Mouse (Mus musculus): Measurements from ENCODE around the gene Slk. TPM values are rescaled to one million over a fixed set of nuclear protein-coding genes. Genes with fewer than 3 reads are reported as not detected.

The Slk gene
- polyA plus RNA-seq (2015; fragmentation: Nextera tagmentation; extraction: Ambion mirVana), result 12.0 and 12.2 TPM in 2 replicates

- Histone ChIP-seq H3K9me3 (replicated peaks) (no peaks in the 10 kb centered on the region), H3K36me3 (no peaks in the 10 kb centered on the region), H3K27ac (peak within 1 kb of the TSS; percentile 99), H3K4me1 (peaks cover 25% of the 10 kb centered on the region), H3K27me3 (no peaks in the 10 kb centered on the region), H3K4me2 (peak within 1 kb of the TSS; percentile 75), H3K9ac (peak within 1 kb of the TSS; percentile 93), H3K4me3 (replicated peaks) (peak within 1 kb of the TSS; percentile 86)
- under 1% methylated on average over 67 of the region's 83 CpGs for WGBS
- peak; percentile 91 for ATAC-seq (replicated peaks; ENCODE audit: low FRiP score)
Measured at GRCm38 (mm10) chr19:47579225-47579787, at the start of gene Slk. TSS of gene Slk (plus strand) at chr19:47579678.

DNA sequence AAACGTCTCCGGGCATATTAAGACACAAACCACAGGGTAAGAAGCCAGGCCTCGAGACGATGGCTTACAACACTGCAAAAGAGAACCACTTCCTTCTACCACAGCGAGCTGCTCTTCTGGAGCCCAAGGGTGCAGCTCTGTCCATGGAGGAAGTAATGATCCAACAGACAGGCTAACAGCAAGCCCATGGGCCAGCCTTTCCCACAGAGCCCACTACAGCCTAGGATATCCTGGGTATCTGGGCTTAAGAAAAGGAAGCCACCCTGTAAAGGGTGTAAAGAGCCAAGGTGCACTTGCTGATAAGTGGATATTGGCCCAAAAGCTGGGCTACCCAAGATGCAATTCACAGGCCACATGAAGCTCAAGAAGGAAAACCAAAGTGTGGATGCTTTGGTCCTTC, 48.2 kb upstream of the Slk start:
- no peaks in the 10 kb centered on the region for H3K27me3 ChIP-seq
- no peak for ATAC-seq (replicated peaks; ENCODE audit: low FRiP score)
- H3K27ac ChIP-seq, result no peak overlapping the region
- no peak overlapping the region for H3K4me2 ChIP-seq
- WGBS, result 85% methylated on average over 5 of the region's 5 CpGs
- H3K4me1 ChIP-seq, result peaks cover 22% of the 10 kb centered on the region
- H3K9me3 ChIP-seq (replicated peaks), result no peaks in the 10 kb centered on the region
- H3K4me3 ChIP-seq (replicated peaks), result no peak overlapping the region
- H3K36me3 ChIP-seq, result peaks cover 39% of the 10 kb centered on the region
- H3K9ac ChIP-seq, result no peak overlapping the region

GRCm38 (mm10) chr19:47532449-47532848, 47.0 kb upstream of the Slk start:
- Histone ChIP-seq H3K4me1 (peaks cover 23% of the 10 kb centered on the region), H3K4me3 (replicated peaks) (no peak overlapping the region), H3K4me2 (no peak overlapping the region), H3K9me3 (replicated peaks) (no peaks in the 10 kb centered on the region), H3K27ac (no peak overlapping the region), H3K9ac (no peak overlapping the region), H3K36me3 (peaks cover 30% of the 10 kb centered on the region), H3K27me3 (no peaks in the 10 kb centered on the region)
- no peak for ATAC-seq (replicated peaks; ENCODE audit: low FRiP score)
- WGBS, result 91% methylated on average over 3 of the region's 3 CpGs

DNA sequence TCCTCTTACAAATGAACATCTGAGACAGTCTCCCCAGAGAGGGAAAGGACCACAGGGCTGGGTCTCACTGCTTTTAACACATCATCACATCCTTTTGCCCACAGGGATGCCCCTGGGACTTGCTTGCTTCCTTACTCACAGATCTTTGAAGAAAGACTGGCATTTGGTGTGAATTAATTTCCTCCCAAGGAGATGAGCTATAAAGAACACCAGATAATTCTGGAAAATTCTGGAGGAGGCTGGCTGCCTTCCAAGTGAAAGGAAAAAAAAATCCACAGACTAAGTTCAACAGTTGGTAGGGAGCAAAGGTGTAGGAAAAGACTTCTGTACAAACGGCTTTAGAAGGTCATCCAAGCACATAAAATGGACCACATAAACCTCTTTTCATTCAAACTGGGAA, 45.3 kb upstream of the Slk start:
- Histone ChIP-seq H3K27me3 (no peaks in the 10 kb centered on the region), H3K4me1 (peaks cover 33% of the 10 kb centered on the region), H3K27ac (no peak overlapping the region), H3K9ac (no peak overlapping the region), H3K36me3 (peaks cover 28% of the 10 kb centered on the region), H3K9me3 (replicated peaks) (no peaks in the 10 kb centered on the region), H3K4me2 (no peak overlapping the region), H3K4me3 (replicated peaks) (no peak overlapping the region)
- WGBS, result 40% methylated on average over 1 of the region's 1 CpGs
- ATAC-seq (replicated peaks; ENCODE audit: low FRiP score), result no peak

DNA sequence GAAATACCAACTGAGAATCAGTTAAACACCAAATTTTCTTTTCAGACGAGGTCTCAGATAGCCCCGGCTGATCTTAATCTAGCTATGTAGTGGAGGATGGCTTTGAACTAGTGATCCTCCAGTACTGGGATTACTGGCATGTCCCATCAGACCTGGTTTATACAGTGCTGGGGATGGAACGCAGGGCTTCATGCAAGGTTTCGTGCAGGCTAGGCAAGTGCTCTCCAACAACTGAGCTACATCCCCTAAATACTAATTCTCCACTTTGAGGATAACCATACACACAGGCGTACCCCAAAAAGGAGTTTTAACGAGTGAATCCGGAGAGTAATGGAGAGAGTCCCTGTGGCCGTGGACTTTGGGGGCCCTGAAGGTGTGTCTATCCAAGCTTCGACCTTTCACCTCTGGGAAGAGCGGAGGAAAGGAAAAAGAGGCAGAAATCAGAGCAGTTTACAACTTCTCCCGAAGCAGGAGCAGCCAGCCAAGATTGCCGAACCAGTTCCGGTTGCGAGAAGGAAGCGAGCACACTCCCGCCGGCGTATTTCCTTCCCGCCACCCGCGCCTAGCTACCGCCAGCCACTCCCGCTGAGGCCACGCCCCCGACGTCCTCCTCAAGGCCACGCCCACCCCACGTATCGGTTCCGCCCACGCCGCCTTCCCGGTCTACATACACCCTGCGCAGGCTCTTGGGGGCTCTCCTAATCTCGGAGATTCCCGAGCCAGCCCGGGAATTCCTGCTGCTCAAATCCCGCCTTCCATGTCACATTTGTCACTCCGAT, 42.8 kb upstream of the Slk start:
- Histone ChIP-seq H3K36me3 (peaks cover 16% of the 10 kb centered on the region), H3K9me3 (replicated peaks) (no peaks in the 10 kb centered on the region), H3K4me2 (peak overlapping the region; percentile 63), H3K4me1 (peaks cover 35% of the 10 kb centered on the region), H3K4me3 (replicated peaks) (peak overlapping the region; percentile 58), H3K27me3 (no peaks in the 10 kb centered on the region), H3K9ac (peak overlapping the region; percentile 49), H3K27ac (peak overlapping the region; percentile 92)
- 3% methylated on average over 39 of the region's 39 CpGs for WGBS
- peak; percentile 96 for ATAC-seq (replicated peaks; ENCODE audit: low FRiP score)

DNA sequence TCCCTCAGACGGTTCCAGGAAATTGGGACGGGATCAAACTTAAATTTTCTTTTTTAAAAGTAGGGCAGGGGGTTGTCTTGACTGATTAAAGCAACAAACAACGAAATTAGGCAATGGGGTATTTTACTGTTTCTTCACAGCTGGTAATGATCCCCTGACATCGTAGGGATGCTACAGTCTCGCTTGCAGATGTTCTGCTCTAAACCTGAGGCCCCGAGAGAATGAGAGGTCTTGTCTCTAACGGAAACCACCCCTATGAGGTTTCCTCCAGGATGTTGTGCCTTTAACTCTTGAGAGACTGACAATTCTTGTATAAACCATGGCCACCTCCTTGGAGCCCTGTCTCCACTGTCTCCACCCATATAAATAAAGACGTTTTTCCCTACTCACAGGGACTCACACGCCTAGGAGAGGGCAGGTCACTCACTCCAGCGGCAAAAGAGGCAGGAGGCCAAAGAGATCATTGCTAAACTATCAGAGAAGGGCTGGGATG, 42.1 kb upstream of the Slk start, which contains the start of gene Stn1:
Stn1 (minus strand) TSS at position 208 of the 493 bp plus-strand sequence.
- ATAC-seq (replicated peaks; ENCODE audit: low FRiP score), result peak; percentile 19
- Histone ChIP-seq H3K9me3 (replicated peaks) (no peaks in the 10 kb centered on the region), H3K27ac (peak within 1 kb of the TSS; percentile 92), H3K9ac (peak within 1 kb of the TSS; percentile 49), H3K4me1 (peaks cover 35% of the 10 kb centered on the region), H3K27me3 (no peaks in the 10 kb centered on the region), H3K36me3 (peaks cover 16% of the 10 kb centered on the region), H3K4me2 (peak within 1 kb of the TSS; percentile 63), H3K4me3 (replicated peaks) (peak within 1 kb of the TSS; percentile 58)
- 2% methylated on average over 10 of the region's 10 CpGs for WGBS

GRCm38 (mm10) chr19:47537879-47538278, 41.6 kb upstream of the Slk start:
- H3K27me3 ChIP-seq, result no peaks in the 10 kb centered on the region
- no peak overlapping the region for H3K9ac ChIP-seq
- H3K27ac ChIP-seq, result peak overlapping the region; percentile 92
- ATAC-seq (replicated peaks; ENCODE audit: low FRiP score), result 0 out of 2 replicates have a peak, but pooled peaks have one; percentile 0
- no peaks in the 10 kb centered on the region for H3K9me3 ChIP-seq (replicated peaks)
- H3K4me3 ChIP-seq (replicated peaks), result peak overlapping the region; percentile 58; the same call in 1 of the 2 replicates
- 63% methylated on average over 6 of the region's 6 CpGs for WGBS
- peaks cover 35% of the 10 kb centered on the region for H3K4me1 ChIP-seq
- H3K36me3 ChIP-seq, result peaks cover 10% of the 10 kb centered on the region
- peak overlapping the region; percentile 63 for H3K4me2 ChIP-seq

GRCm38 (mm10) chr19:47538801-47539200, 40.7 kb upstream of the Slk start:
- peak overlapping the region; percentile 24; the same call in 1 of the 2 replicates for H3K4me2 ChIP-seq
- no peaks in the 10 kb centered on the region for H3K27me3 ChIP-seq
- H3K9ac ChIP-seq, result no peak overlapping the region
- WGBS, result 5% methylated on average over 6 of the region's 6 CpGs
- H3K9me3 ChIP-seq (replicated peaks), result no peaks in the 10 kb centered on the region
- H3K36me3 ChIP-seq, result peaks cover 1% of the 10 kb centered on the region; the same call in 1 of the 2 replicates
- H3K4me3 ChIP-seq (replicated peaks), result no peak overlapping the region
- H3K4me1 ChIP-seq, result peaks cover 35% of the 10 kb centered on the region
- H3K27ac ChIP-seq, result peak overlapping the region; percentile 92
- peak; percentile 29 for ATAC-seq (replicated peaks; ENCODE audit: low FRiP score)

DNA sequence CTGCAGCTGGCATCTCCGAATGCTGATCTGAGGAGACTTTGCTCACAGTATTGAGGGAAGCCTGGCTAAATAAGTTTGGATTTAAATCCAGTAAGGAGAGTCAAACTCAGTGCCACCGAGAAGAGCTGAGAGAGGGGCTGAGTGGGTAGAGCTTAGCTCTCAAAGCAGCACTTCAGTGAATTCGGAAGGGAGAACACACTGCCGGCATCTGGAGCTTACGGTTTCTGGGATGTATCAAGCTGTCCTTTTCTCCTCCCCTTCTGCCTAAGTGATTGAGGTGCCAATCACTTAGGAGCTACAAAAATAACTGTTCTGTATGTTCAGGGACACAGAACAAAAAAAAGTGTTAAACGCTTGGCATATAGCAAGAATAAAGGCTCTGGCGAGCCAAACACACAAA, 37.0 kb upstream of the Slk start:
- Histone ChIP-seq H3K27me3 (no peaks in the 10 kb centered on the region), H3K4me1 (peaks cover 22% of the 10 kb centered on the region), H3K4me2 (no peak overlapping the region), H3K9ac (no peak overlapping the region), H3K9me3 (replicated peaks) (no peaks in the 10 kb centered on the region), H3K4me3 (replicated peaks) (no peak overlapping the region), H3K36me3 (no peaks in the 10 kb centered on the region), H3K27ac (no peak overlapping the region)
- WGBS, result 73% methylated on average over 7 of the region's 7 CpGs
- no peak for ATAC-seq (replicated peaks; ENCODE audit: low FRiP score)

DNA sequence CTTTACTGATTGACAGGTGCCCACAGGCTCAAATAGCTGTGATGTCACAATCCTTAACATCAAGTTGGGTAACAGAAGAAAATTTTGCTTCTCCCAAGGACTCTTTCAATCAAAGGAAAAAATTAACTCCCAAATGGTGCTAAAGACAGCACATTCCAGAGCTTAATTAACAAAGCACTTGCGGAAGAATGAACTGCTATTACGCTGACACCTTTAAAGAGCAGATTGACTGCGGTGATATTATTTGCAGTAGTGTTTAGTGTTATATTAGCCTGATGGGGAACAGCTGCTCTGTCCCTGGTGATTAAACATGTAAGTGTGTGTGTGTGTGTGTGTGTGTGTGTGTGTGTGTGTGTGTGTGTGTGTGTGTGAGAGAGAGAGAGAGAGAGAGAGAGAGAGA, 34.4 kb upstream of the Slk start:
- Histone ChIP-seq H3K27ac (no peak overlapping the region), H3K36me3 (no peaks in the 10 kb centered on the region), H3K9ac (no peak overlapping the region), H3K4me1 (0 out of 2 replicates have a peak, but pooled peaks cover 11% of the 10 kb centered on the region), H3K4me3 (replicated peaks) (no peak overlapping the region), H3K4me2 (no peak overlapping the region), H3K27me3 (no peaks in the 10 kb centered on the region), H3K9me3 (replicated peaks) (no peaks in the 10 kb centered on the region)
- WGBS, result 23% methylated on average over 3 of the region's 3 CpGs
- no peak for ATAC-seq (replicated peaks; ENCODE audit: low FRiP score)

DNA sequence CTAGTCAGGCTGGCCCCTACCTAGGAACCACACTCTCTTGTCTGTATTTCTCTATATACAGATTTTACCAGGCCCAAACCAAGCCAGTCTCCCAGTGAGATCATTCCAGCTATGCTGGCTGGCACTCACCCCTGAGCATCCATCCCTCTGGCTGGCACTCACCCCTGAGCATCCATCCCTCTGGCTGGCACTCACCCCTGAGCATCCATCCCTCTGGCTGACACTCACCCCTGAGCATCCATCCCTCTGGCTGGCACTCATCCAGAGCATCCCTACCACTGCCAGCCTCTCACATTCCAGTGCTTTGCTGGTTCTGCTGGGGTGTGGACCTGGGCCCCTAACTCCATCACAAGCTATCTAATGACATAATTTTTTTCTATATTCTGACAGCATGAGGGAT, 34.0 kb upstream of the Slk start:
- Histone ChIP-seq H3K9me3 (replicated peaks) (no peaks in the 10 kb centered on the region), H3K36me3 (no peaks in the 10 kb centered on the region), H3K9ac (no peak overlapping the region), H3K4me1 (0 out of 2 replicates have a peak, but pooled peaks cover 11% of the 10 kb centered on the region), H3K27me3 (no peaks in the 10 kb centered on the region), H3K4me3 (replicated peaks) (no peak overlapping the region), H3K4me2 (no peak overlapping the region), H3K27ac (no peak overlapping the region)
- ATAC-seq (replicated peaks; ENCODE audit: low FRiP score), result no peak

DNA sequence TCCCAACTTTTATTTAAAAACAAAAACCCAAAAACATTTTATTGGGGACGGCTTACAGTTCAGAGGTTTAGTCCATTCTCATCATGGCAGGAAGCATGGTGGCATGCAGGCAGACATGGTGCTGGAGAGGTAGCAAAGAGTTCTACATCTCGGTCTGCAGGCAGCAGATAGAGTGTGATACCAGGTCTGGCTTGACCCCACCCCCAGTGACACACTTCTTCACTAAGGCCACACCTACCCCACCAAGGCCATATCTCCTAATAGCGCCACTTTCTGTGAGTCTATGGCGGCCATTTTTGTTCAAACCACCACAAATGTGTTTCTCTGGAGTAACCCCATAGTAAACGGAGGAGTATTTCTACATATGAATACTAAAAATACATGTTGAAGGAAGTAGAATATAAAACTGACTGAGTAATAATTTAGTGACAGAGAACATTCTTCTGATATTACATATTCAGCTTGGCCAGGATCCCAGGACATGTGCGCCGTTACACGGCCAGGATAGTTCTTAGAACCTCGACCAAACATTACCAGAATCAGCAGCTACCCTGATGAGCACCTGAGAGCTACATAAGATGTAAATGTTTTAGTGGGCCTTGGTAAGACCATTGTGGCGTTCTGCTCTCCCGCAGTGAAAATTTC, 30.9 kb upstream of the Slk start:
- H3K4me2 ChIP-seq, result no peak overlapping the region
- no peak overlapping the region for H3K9ac ChIP-seq
- 0 out of 2 replicates have a peak, but pooled peaks cover 11% of the 10 kb centered on the region for H3K4me1 ChIP-seq
- H3K9me3 ChIP-seq (replicated peaks), result no peaks in the 10 kb centered on the region
- no peaks in the 10 kb centered on the region for H3K36me3 ChIP-seq
- H3K27me3 ChIP-seq, result no peaks in the 10 kb centered on the region
- peak overlapping the region; percentile 56; the same call in 1 of the 2 replicates for H3K27ac ChIP-seq
- WGBS, result 81% methylated on average over 11 of the region's 11 CpGs
- H3K4me3 ChIP-seq (replicated peaks), result no peak overlapping the region
- no peak for ATAC-seq (replicated peaks; ENCODE audit: low FRiP score)
